Mouse (Mus musculus) hindbrain, embryonic 13.5 days (tissue): Measurements from ENCODE around the gene Nck1. TPM values are rescaled to one million over a fixed set of nuclear protein-coding genes. Genes with fewer than 3 reads are reported as not detected.

Source experiments
- ATAC-seq: fragments of 200-750 bp; cut with Nextera tagmentation; 2 replicates; pipeline ENCODE4 v1.8.0; 2017; ENCODE audit warnings: moderate TSS enrichment; ENCODE audit not compliant: low FRiP score
- H3K27ac ChIP-seq: fragments of 300-500 bp; sonication (generic); 2 replicates; pipeline ENCODE4 v1.5.1; 2015; ENCODE audit warnings: inconsistent platforms, mild to moderate bottlenecking, moderate library complexity
- H3K27me3 ChIP-seq: fragments of 300-500 bp; sonication (generic); 2 replicates; pipeline ENCODE4 v1.6.1; 2015; ENCODE audit warnings: mild to moderate bottlenecking, inconsistent platforms
- H3K36me3 ChIP-seq: fragments of 300-500 bp; sonication (generic); 2 replicates; pipeline ENCODE4 v1.6.1; 2015; ENCODE audit warnings: mild to moderate bottlenecking, inconsistent platforms
- H3K4me1 ChIP-seq: fragments of 300-500 bp; sonication (generic); replicated peaks from 2 replicates; pipeline ENCODE4 v1.6.1; 2015; ENCODE audit warnings: inconsistent platforms
- H3K4me2 ChIP-seq: fragments of 300-500 bp; sonication (generic); 2 replicates; pipeline ENCODE4 v1.6.1; 2015; ENCODE audit warnings: inconsistent platforms, mild to moderate bottlenecking, moderate library complexity
- H3K4me3 ChIP-seq: fragments of 300-500 bp; sonication (generic); 2 replicates; pipeline ENCODE4 v1.5.1; 2015; ENCODE audit warnings: mild to moderate bottlenecking, inconsistent platforms
- H3K9ac ChIP-seq: fragments of 300-500 bp; sonication (generic); 2 replicates; pipeline ENCODE4 v1.6.1; 2015; ENCODE audit warnings: mild to moderate bottlenecking, inconsistent platforms
- H3K9me3 ChIP-seq: fragments of 300-500 bp; sonication (generic); 2 replicates; pipeline ENCODE4 v1.6.1; 2016; ENCODE audit warnings: inconsistent platforms
- WGBS: fragments of 180-500 bp; shearing (Covaris S2); methylation state at CpG from one replicate; pipeline ENCODE4 v1.1.7; 2015; 5-methylcytosine and 5-hydroxymethylcytosine counted together
- polyA plus RNA-seq: library from polyadenylated mRNA; unstranded; fragments of >200 nt; fragmentation: Nextera tagmentation; extraction: Ambion mirVana; gene quantifications from 2 replicates; pipeline ENCODE4 v1.2.1, GENCODE M21; 2015

Nck1 gene
- polyA plus RNA-seq, 1 experiment from 2014 or later, result 66.5 TPM

DNA sequence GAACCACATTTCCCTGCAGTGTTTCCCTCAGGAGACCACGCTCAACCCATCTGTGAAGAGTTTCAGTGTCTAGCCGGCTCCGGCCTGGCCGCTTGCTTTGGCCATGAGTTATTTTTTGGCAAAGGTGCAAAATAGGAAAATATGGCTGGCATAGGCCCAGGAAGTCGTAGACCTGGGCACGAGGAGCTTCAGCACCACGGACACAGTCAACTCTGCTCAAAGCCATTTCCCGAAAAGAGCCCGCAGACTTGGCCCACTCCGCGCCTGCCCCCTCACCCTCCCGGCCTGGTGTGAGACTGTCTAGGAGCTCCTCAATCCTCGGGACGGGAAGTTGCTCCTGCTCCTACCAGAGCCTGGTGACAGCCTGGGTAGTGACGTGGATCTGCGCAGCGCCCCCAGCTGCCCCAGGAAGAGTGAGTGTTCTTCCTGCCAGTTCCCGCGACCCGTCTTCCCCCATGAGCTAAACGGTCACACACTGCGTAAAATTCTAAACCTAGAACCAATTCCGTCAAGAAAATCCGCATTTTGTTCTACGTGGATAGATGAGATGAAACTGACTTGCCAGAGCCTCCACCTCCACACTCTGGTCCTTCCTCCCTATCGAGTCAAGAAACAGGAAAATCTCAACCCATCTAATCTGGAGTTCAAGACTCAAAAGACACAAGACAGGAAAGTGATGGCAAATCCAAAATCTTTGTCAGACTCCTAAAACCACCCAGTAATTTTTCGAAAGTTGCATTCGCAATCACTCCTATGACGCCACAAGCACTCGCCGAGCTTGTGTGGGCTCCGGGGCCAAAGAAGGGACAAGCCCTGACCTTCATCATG is 24.1 kb upstream of the Nck1 start:
- WGBS, result 11% methylated on average over 32 of the region's 32 CpGs
- ATAC-seq, result peak; percentile 57; the same call in 1 of the 2 replicates
- H3K36me3 ChIP-seq, result no peaks in the 10 kb centered on the region
- H3K4me3 ChIP-seq, result peak overlapping the region; percentile 69
- no peaks in the 10 kb centered on the region for H3K27me3 ChIP-seq
- H3K27ac ChIP-seq, result peak overlapping the region; percentile 85
- H3K4me1 ChIP-seq, result peaks cover 11% of the 10 kb centered on the region
- peak overlapping the region; percentile 78 for H3K4me2 ChIP-seq
- no peaks in the 10 kb centered on the region for H3K9me3 ChIP-seq
- peak overlapping the region; percentile 81 for H3K9ac ChIP-seq

DNA sequence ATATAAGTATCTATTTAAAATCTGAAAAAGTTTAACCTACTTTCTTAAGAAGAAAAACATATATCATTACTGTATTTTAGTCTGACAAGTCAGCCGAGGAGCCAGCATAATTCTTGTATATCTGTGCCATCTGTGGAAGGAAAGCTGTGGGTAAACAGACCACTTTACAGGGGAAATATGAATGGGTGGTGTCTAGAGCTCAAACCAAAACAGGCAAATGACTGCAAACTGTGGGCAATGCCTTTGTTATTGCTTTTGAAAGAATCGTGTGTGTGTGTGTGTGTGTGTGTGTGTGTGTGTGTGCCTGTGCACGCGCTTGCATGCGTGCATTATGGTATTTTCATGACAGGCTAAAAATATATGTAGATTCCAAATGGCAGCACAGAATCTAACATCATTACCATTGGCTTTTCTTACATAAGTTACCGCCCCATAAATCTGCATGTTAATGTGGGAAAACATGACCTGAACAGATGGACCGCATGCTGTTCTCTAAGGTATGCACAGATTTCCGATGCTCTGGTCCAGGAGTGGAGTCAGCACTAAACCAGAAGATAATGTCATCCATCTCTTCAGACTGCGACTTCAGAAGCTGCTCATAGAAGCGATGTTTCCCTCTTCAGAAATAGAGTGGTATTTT is 14.4 kb upstream of the Nck1 start:
- H3K4me2 ChIP-seq, result no peak overlapping the region
- H3K36me3 ChIP-seq, result no peaks in the 10 kb centered on the region
- no peaks in the 10 kb centered on the region for H3K27me3 ChIP-seq
- H3K9me3 ChIP-seq, result no peaks in the 10 kb centered on the region
- 80% methylated on average over 10 of the region's 10 CpGs for WGBS
- H3K4me3 ChIP-seq, result no peak overlapping the region
- H3K9ac ChIP-seq, result no peak overlapping the region
- H3K4me1 ChIP-seq, result no peaks in the 10 kb centered on the region; the same call in 1 of the 2 replicates
- ATAC-seq, result no peak
- no peak overlapping the region for H3K27ac ChIP-seq

DNA sequence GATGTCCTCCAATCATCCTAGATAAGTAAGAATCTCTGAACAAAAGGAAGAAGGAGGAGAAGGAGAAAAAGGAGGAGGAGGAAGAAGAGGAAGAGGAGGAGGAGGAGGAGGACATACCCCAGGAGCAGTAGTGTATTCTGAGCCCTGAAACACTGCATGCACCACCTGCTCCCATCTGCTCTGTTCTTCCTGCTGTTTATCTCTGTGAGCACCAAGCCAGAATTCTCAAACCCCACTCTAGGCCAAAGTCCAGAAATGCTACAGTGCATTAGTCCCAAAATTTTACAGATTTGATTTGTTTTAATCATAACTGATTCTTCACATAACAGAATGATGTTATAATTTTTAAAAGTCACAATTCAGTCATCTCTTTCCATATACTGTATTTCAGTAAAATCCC is 13.1 kb upstream of the Nck1 start:
- Histone ChIP-seq H3K27me3 (no peaks in the 10 kb centered on the region), H3K9ac (no peak overlapping the region), H3K4me2 (no peak overlapping the region), H3K4me1 (no peaks in the 10 kb centered on the region; the same call in 1 of the 2 replicates), H3K9me3 (no peaks in the 10 kb centered on the region), H3K27ac (no peak overlapping the region), H3K36me3 (no peaks in the 10 kb centered on the region), H3K4me3 (no peak overlapping the region)
- no peak for ATAC-seq

DNA sequence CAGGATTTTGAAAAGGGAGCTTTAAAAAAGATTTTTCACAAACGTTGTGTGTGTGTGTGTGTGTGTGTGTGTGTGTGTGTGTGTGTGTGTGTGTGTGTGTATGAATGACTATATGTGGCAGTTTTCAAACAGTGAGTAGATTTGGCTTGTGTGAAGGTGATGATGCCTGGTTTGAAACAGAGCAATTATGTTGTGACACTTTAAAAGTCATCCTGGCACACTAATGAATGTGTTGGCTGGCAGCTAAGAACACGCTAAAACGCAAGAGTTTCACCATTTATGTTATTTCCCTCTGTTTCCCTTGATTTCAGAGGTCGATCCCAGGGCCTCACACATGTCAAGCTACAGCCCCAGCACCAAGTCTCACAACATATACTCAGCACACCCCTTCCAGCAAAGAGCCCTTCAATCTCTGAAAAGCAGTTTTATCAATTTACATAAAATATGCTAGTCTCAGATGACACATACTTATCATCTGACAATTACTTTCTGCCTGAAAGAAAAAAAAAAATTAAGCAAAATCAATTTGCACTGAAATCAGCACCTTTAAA is 12.2 kb upstream of the Nck1 start:
- 85% methylated on average over 4 of the region's 4 CpGs for WGBS
- H3K27me3 ChIP-seq, result no peaks in the 10 kb centered on the region

DNA sequence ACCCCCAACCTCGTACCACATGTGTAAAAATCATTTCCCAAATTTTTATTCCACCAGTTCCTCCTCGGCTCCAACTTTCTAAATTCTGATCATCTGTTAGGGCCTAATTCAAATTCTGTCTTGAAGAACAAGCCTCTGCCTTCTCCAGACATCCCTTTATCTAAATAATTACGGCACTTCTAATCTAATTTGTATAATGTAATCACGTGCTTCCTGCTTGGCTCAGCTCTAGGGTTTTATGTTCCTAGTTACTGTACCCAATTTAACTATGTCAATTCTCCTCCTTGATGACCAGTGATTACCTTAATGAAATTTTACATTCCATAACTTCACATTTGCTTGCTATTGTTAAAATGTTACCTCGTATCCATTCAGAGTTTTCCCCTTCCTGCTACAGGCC is 9.8 kb upstream of the Nck1 start:
- Histone ChIP-seq H3K4me3 (no peak overlapping the region), H3K9me3 (no peaks in the 10 kb centered on the region), H3K27me3 (no peaks in the 10 kb centered on the region), H3K4me1 (no peaks in the 10 kb centered on the region; the same call in 1 of the 2 replicates), H3K4me2 (no peak overlapping the region), H3K36me3 (peaks cover 19% of the 10 kb centered on the region), H3K9ac (no peak overlapping the region), H3K27ac (no peak overlapping the region)
- WGBS, result 87% methylated on average over 5 of the region's 5 CpGs
- no peak for ATAC-seq

More for the DNA sequence above, 12.2 kb upstream of the Nck1 start:
- Histone ChIP-seq H3K27ac (no peak overlapping the region), H3K4me1 (no peaks in the 10 kb centered on the region; the same call in 1 of the 2 replicates), H3K4me2 (no peak overlapping the region), H3K36me3 (peaks cover 2% of the 10 kb centered on the region), H3K9me3 (no peaks in the 10 kb centered on the region), H3K4me3 (no peak overlapping the region), H3K9ac (no peak overlapping the region)
- ATAC-seq, result no peak

DNA sequence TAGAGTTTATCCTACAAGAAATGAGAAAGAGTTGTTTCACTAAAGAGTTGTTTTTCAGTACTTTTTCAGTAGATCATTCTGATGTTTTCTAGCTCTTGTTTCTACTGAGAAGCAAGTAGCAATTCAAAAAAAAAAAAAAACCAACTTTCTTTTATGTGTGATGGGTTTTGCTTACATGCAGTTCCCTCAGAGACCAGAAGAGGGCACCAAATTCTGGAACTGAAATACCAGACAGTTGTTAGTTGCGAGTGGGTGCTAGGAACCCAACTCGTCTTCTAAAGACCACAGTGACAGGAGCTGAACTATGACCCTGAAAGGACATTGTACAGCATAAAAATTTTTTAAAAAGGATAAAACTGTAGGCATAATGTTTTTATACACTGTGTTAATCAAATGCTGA is 2.4 kb upstream of the Nck1 start:
- H3K9ac ChIP-seq, result no peak overlapping the region
- 92% methylated on average over 2 of the region's 2 CpGs for WGBS
- no peak overlapping the region for H3K4me3 ChIP-seq
- peaks cover 22% of the 10 kb centered on the region for H3K4me1 ChIP-seq
- no peak overlapping the region for H3K27ac ChIP-seq
- H3K9me3 ChIP-seq, result no peaks in the 10 kb centered on the region
- H3K27me3 ChIP-seq, result no peaks in the 10 kb centered on the region
- no peak overlapping the region for H3K4me2 ChIP-seq
- no peak for ATAC-seq
- H3K36me3 ChIP-seq, result peaks cover 35% of the 10 kb centered on the region

DNA sequence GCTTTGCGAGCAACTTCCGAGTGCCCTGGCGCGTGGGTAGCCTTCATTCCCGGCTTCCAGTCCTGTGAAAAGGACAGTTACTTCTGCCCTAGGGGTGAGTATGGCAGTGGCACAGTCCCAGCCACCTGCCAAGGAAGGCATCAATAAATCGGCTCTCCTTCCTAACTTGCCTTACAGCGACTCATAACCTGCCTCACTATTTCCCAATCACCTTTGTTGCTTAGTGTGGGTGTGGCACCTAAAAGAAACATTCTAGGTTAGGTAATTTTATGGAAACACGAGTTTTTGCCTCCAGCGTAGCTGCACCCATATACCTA is 618 bp upstream of the Nck1 start:
- peak overlapping the region; percentile 94 for H3K4me3 ChIP-seq
- H3K27ac ChIP-seq, result peak overlapping the region; percentile 93
- peaks cover 24% of the 10 kb centered on the region for H3K36me3 ChIP-seq
- H3K27me3 ChIP-seq, result no peaks in the 10 kb centered on the region
- peak overlapping the region; percentile 94 for H3K9ac ChIP-seq
- peak; percentile 66 for ATAC-seq
- peaks cover 25% of the 10 kb centered on the region for H3K4me1 ChIP-seq
- H3K4me2 ChIP-seq, result peak overlapping the region; percentile 77
- 12% methylated on average over 9 of the region's 9 CpGs for WGBS
- no peaks in the 10 kb centered on the region for H3K9me3 ChIP-seq

DNA sequence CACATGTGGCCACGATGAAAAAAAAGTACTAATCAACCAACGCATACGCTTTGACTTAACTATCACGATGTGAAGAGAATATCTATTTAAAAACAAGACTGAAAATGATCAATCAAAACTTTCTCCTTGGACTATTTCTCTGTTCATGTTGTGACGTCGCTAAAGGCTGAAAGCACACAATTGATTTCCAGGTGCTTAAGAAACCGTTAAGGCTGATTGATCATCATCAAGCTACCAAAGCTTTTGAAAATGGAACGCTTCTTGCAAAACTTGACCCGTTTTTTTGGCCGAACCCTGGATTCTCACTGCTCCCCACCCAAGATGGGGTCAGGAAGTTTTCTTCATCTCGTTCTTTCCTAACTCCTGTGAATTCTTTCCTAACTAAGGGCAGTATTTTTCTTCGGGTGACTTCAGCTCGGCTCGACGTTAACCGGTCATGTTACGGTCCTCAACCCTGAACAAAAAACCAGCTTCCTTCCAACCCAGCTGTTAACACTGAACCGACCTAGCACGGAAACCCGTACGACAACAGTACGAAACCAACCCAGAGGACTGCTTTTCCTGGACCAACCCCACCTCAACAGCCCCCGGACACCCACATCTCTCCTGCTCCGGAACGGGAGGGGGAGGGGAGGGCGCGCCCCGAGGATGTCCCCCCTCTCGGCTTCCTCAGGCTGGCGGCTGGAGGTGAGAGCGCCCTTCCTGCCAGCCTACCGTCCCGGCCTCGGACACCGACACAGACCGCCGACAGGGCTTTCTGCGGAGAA is 803 bp downstream of the Nck1 start:
- H3K27me3 ChIP-seq, result no peaks in the 10 kb centered on the region
- peak; percentile 56 for ATAC-seq
- H3K27ac ChIP-seq, result peak overlapping the region; percentile 93
- H3K9me3 ChIP-seq, result no peaks in the 10 kb centered on the region
- WGBS, result under 1% methylated on average over 35 of the region's 38 CpGs
- peak overlapping the region; percentile 94 for H3K4me3 ChIP-seq
- peaks cover 25% of the 10 kb centered on the region for H3K4me1 ChIP-seq
- H3K36me3 ChIP-seq, result peaks cover 11% of the 10 kb centered on the region
- peak overlapping the region; percentile 71 for H3K4me2 ChIP-seq
- H3K9ac ChIP-seq, result peak overlapping the region; percentile 94

DNA sequence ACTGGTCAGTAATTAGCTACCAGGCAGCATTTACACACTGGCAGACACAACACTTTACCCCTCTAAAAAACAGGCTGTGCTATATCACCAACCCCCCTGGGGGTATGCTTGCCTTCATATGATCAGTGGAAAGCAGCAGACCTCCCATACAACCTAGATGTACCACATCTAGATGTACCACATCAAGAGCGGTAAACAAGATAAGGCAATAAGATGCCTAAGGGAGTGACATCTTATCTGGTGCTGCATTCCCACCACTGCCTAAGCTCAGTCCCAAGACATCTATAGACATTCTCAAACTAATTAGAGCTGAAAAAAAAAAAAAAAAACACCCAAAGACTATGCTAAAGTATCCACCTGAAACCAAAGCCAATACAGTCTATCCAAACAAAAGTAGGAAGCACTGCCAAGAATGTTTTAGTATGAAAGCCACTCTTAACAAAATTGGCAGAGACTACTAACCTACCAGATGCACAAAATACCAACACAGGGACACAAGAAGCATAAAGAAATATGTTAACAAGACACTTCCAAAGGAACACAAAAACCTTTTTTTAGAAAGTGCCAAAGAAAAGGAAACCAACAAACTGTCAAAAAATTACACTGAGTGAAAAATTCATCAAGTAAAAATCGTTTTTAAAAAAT is 10.2 kb downstream of the Nck1 start:
- H3K36me3 ChIP-seq, result no peaks in the 10 kb centered on the region
- H3K9ac ChIP-seq, result no peak overlapping the region
- no peaks in the 10 kb centered on the region for H3K27me3 ChIP-seq
- H3K4me2 ChIP-seq, result no peak overlapping the region
- H3K9me3 ChIP-seq, result peaks cover 3% of the 10 kb centered on the region; the same call in 1 of the 2 replicates
- H3K27ac ChIP-seq, result no peak overlapping the region
- no peak overlapping the region for H3K4me3 ChIP-seq
- H3K4me1 ChIP-seq, result no peaks in the 10 kb centered on the region
- WGBS, result 92% methylated on average over 2 of the region's 2 CpGs
- ATAC-seq, result no peak

DNA sequence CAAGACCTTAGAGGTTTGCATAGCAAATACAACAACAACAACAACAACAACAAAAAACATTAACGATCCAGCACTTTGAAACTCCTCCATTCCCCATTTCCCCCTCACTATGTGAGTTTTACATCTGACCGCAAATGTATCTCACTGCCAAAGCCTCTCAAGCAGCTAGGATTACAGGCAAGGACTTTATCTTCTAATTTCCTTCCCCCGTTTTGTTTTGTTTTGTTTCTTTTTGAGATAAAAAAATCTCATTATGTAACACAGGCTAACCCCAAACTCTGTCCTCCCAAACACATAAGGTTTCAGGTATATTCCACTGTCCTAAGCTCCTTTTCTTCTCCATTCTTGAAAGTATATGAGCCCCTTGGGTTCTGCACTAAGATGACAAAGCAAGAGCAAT is 11.2 kb downstream of the Nck1 start:
- H3K4me2 ChIP-seq, result no peak overlapping the region
- no peak for ATAC-seq

DNA sequence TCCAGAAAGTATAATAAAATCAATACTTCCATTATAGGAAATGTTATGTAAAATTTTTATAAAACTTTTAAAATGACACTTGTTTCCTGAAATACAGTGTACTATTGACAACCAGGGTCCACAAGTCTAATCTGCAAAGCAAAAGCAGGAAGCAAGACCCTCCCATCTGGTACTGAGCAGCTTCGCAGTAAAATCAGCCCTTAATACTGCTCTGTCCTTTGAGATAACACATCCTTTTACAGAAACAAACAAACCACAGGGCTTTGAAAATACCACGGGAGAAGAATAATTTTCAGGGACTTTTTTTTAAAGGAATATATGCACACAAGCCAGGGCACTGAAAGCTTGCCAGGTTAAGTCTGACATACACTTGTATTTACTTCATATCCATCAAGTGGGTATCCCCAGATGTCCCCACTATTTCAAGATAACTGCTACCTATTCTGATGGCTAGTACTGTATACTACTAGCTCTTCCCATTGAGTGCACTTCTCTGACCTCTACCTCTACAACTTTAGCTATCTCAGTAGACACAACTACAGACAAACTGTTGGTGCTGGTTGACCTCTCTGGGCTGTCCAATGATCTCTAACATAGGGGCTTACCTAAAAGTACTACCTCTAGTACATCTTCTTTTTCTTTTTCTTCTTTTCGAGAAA is 13.0 kb downstream of the Nck1 start:
- 91% methylated on average over 3 of the region's 3 CpGs for WGBS
- Histone ChIP-seq H3K9me3 (peaks cover 13% of the 10 kb centered on the region), H3K4me3 (no peak overlapping the region), H3K27ac (no peak overlapping the region), H3K4me2 (no peak overlapping the region), H3K9ac (no peak overlapping the region), H3K27me3 (no peaks in the 10 kb centered on the region), H3K36me3 (no peaks in the 10 kb centered on the region), H3K4me1 (no peaks in the 10 kb centered on the region)
- no peak for ATAC-seq

More for the DNA sequence above, 11.2 kb downstream of the Nck1 start:
- no peaks in the 10 kb centered on the region for H3K27me3 ChIP-seq
- H3K9me3 ChIP-seq, result peaks cover 3% of the 10 kb centered on the region; the same call in 1 of the 2 replicates
- H3K9ac ChIP-seq, result no peak overlapping the region
- WGBS, result 97% methylated on average over 3 of the region's 3 CpGs
- no peak overlapping the region for H3K4me3 ChIP-seq
- H3K4me1 ChIP-seq, result no peaks in the 10 kb centered on the region
- no peaks in the 10 kb centered on the region for H3K36me3 ChIP-seq
- H3K27ac ChIP-seq, result no peak overlapping the region
